Mouse (Mus musculus): ENCODE measurements around the gene Nrp1. TPM values are rescaled to one million over a fixed set of nuclear protein-coding genes. Genes with fewer than 3 reads are reported as not detected.

Nrp1 gene
- total RNA-seq, 2 experiments from 2014 or later = 60.4 to 72.9 TPM

Small RNAs within 50 kb of the gene (microRNA-seq; reads per million reads assigned to microRNA genes)
- 0 to 0.75 reads per million in 2 experiments for gene Mir1903

Data from gastrocnemius, postnatal 10 days (tissue).